Mouse (Mus musculus) embryonic facial prominence, embryonic 11.5 days (tissue): ENCODE measurements at regions not wholly inside any gene's neighbourhood (a gene's known extent, or its start where the extent isn't known, plus 50 kb on each side); places are given as distances from the start of the nearest gene placed in this dataset.

Experiments used
- ATAC-seq: fragments of 200-750 bp; cut with Nextera tagmentation; replicated peaks from 2 replicates; pipeline ENCODE4 v1.8.0; 2017; ENCODE audit warnings: low read depth; ENCODE audit not compliant: insufficient number of reproducible peaks, low FRiP score, low TSS enrichment
- DNase-seq: peaks from one replicate; pipeline ENCODE4 v3.0.0-alpha.2; 2015; ENCODE audit warnings: low spot score
- H3K27ac ChIP-seq: fragments of 300-500 bp; sonication (generic); replicated peaks from 2 replicates; pipeline ENCODE4 v1.5.1; 2014; ENCODE audit warnings: mild to moderate bottlenecking, low read depth, low read length, control low read depth
- H3K27me3 ChIP-seq: fragments of 300-500 bp; sonication (generic); 2 replicates; pipeline ENCODE4 v1.6.1; 2014; ENCODE audit warnings: mild to moderate bottlenecking, low read length, moderate library complexity, mixed read lengths; ENCODE audit not compliant: control insufficient read depth, insufficient read depth
- H3K36me3 ChIP-seq: fragments of 300-500 bp; sonication (generic); replicated peaks from 2 replicates; pipeline ENCODE4 v1.6.1; 2014; ENCODE audit warnings: low read depth, mild to moderate bottlenecking, low read length, moderate library complexity, mixed read lengths; ENCODE audit not compliant: control insufficient read depth, insufficient read depth
- H3K4me1 ChIP-seq: fragments of 300-500 bp; sonication (generic); 2 replicates; pipeline ENCODE4 v1.6.1; 2014; ENCODE audit warnings: low read length, mixed read lengths; ENCODE audit not compliant: control insufficient read depth, insufficient read depth
- H3K4me2 ChIP-seq: fragments of 300-500 bp; sonication (generic); 2 replicates; pipeline ENCODE4 v1.6.1; 2014; ENCODE audit warnings: low read depth, mild to moderate bottlenecking, control low read depth, low read length, moderate library complexity
- H3K4me3 ChIP-seq: fragments of 300-500 bp; sonication (generic); 2 replicates; pipeline ENCODE4 v1.5.1; 2014; ENCODE audit warnings: low read depth, low read length, control low read depth
- H3K9ac ChIP-seq: fragments of 300-500 bp; sonication (generic); replicated peaks from 2 replicates; pipeline ENCODE4 v1.6.1; 2014; ENCODE audit warnings: mild to moderate bottlenecking, control low read depth, low read length
- H3K9me3 ChIP-seq: fragments of 300-500 bp; sonication (generic); replicated peaks from 2 replicates; pipeline ENCODE4 v1.6.1; 2016; ENCODE audit warnings: mild to moderate bottlenecking, low read length, inconsistent platforms, mixed read lengths; ENCODE audit not compliant: control insufficient read depth
- WGBS: fragments of 180-500 bp; shearing (Covaris S2); extraction: QIAGEN DNeasy Blood & Tissue Kit; methylation state at CpG from one replicate; pipeline ENCODE4 v1.1.7; 2014; 5-methylcytosine and 5-hydroxymethylcytosine counted together

DNA sequence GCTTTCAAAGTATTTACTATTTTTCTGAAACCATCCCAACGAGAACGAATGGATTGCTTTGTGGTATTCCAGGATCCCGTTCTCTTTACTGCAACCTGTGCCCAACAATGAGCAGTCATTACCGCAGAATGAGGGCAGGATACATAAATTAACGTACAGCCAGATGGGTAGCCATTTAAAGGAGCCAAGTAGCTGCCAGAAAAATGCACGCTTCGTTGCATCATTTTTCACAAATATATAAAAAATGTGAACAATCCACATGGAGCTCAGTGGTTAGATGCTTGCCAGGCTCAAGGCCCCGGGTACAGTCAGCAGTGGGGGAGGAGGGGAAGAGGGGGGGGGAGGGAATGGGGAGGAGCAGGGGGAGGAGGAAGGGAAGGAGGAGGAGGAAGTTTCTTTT, 217.1 kb upstream of the Tgfbr2 start:
- 80% methylated on average over 8 of the region's 8 CpGs for WGBS
- H3K9me3 ChIP-seq, result no peaks in the 10 kb centered on the region
- no peaks in the 10 kb centered on the region for H3K36me3 ChIP-seq
- no peak overlapping the region for H3K9ac ChIP-seq
- no peak overlapping the region for H3K4me2 ChIP-seq
- H3K27me3 ChIP-seq, result no peaks in the 10 kb centered on the region
- H3K4me3 ChIP-seq, result no peak overlapping the region
- no peaks in the 10 kb centered on the region for H3K4me1 ChIP-seq
- no peak overlapping the region for H3K27ac ChIP-seq
- no peak for ATAC-seq
- no peak for DNase-seq

DNA sequence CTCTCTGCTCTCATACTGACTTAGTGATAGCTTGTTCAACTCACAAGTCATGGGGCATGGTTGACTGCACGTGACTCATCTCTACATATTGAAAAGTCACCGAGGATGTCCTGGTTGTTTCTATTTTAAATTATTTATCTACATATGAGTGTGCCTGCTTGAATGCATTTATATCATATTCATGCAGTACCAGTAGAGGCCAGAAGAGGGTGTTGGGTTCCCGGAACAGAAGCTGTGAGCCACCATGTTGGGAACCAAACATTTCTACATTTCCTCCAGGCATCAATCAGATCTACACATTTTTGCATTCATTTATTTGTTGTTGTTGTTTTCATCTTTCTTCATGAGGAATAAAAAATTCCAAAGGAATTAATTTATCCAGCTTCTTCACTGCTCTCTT, 214.6 kb upstream of the Tgfbr2 start:
- no peak for DNase-seq
- no peak overlapping the region for H3K9ac ChIP-seq
- H3K27me3 ChIP-seq, result no peaks in the 10 kb centered on the region
- H3K36me3 ChIP-seq, result no peaks in the 10 kb centered on the region
- WGBS, result 80% methylated on average over 3 of the region's 3 CpGs
- no peak overlapping the region for H3K27ac ChIP-seq
- H3K4me2 ChIP-seq, result no peak overlapping the region
- H3K4me1 ChIP-seq, result no peaks in the 10 kb centered on the region
- no peak for ATAC-seq
- H3K9me3 ChIP-seq, result no peaks in the 10 kb centered on the region
- no peak overlapping the region for H3K4me3 ChIP-seq

DNA sequence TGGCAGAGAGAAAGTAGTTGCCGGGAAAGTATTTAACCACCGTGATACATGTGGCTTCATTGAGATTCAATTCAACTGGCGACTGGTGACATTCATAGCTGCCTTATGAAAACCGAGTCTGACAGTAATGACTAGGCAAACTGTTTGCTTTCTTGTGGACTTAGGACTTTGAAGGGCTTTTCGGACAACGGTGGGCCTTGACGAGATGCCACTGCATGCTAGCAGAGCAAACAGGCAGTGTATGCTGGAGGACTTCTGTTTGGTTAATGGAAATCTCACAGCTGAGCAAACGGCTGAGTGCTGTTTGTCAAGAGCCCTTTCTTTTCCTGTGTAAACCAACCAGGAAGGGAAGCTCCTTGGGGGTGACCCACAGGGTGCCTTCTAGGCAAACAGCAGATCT, 213.7 kb upstream of the Tgfbr2 start:
- Histone ChIP-seq H3K27ac (no peak overlapping the region), H3K9me3 (no peaks in the 10 kb centered on the region), H3K27me3 (no peaks in the 10 kb centered on the region), H3K36me3 (no peaks in the 10 kb centered on the region), H3K4me1 (no peaks in the 10 kb centered on the region), H3K4me3 (no peak overlapping the region), H3K9ac (no peak overlapping the region), H3K4me2 (no peak overlapping the region)
- WGBS, result 53% methylated on average over 8 of the region's 8 CpGs
- DNase-seq (no peak), ATAC-seq (no peak)

DNA sequence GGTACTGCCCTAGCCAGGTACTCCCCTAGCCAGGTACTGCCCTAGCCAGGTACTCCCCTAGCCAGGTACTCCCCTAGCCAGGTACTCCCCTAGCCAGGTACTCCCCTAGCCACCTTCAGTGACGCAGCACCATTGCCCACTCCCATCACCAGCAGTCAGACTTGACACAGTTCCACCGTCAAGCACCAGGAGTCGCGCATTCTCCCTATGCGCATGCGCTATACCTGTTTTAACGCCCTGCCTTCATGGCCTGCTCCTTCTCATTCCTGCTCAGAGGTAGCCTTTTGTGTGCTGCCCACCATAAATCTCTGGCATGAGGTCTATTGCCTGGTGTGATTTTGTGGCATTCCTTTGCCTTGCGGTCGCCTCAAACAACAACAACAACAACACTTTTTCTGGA, 212.9 kb upstream of the Tgfbr2 start:
- H3K27ac ChIP-seq, result no peak overlapping the region
- no peaks in the 10 kb centered on the region for H3K36me3 ChIP-seq
- H3K9ac ChIP-seq, result no peak overlapping the region
- DNase-seq (no peak), ATAC-seq (no peak)
- no peaks in the 10 kb centered on the region for H3K9me3 ChIP-seq
- H3K27me3 ChIP-seq, result no peaks in the 10 kb centered on the region
- no peaks in the 10 kb centered on the region for H3K4me1 ChIP-seq
- no peak overlapping the region for H3K4me3 ChIP-seq
- no peak overlapping the region for H3K4me2 ChIP-seq
- WGBS, result 93% methylated on average over 9 of the region's 9 CpGs

DNA sequence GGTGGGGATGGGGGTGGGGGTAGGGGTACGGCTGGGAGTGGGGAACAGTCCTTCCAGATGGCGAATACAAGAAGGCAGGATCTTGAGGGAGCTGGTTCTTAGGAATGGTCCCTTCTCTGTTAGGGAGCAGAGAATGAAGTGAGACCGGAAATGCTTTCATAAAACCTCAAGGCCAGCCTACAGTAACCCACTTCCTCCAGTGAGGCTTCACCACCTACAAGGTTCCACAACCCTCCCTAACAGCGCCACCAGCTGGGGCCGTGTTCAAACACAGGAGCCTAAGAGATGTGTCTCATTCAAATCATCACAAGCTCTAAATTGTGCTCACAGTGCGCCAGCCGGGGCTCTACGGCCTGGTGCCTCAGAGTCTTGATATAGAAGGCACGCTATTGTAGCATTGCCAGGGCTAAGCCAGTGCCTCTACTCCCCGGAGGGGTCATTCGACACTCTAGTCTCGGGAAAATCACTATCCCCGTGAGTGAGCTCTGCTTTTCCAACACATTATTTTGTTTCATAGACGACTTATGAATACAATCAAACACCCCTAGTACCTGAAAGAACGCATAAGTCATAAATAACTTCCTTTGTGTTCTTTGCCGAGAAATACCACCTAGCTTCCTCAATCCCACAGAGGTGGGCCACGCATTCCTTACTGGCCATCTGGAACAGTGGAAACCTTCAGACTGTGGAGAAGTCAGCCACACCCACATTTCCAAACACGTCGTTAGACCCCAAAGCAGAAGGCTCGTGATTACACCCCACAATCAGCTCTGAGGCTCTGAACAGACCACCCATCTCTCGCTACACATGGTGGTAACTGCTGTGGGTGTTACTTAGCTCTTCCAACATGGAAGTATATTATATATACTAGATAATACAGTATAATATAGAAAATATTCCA, 209.3 kb upstream of the Tgfbr2 start:
- WGBS, result 54% methylated on average over 21 of the region's 21 CpGs
- Histone ChIP-seq H3K27me3 (no peaks in the 10 kb centered on the region), H3K27ac (peak overlapping the region; percentile 73), H3K4me2 (peak overlapping the region; percentile 42; the same call in 1 of the 2 replicates), H3K9me3 (no peaks in the 10 kb centered on the region), H3K4me1 (no peaks in the 10 kb centered on the region), H3K4me3 (no peak overlapping the region), H3K9ac (peak overlapping the region; percentile 46; the same call in 1 of the 2 replicates), H3K36me3 (no peaks in the 10 kb centered on the region)
- peak; percentile 69 for ATAC-seq
- DNase-seq, result peak; percentile 68

DNA sequence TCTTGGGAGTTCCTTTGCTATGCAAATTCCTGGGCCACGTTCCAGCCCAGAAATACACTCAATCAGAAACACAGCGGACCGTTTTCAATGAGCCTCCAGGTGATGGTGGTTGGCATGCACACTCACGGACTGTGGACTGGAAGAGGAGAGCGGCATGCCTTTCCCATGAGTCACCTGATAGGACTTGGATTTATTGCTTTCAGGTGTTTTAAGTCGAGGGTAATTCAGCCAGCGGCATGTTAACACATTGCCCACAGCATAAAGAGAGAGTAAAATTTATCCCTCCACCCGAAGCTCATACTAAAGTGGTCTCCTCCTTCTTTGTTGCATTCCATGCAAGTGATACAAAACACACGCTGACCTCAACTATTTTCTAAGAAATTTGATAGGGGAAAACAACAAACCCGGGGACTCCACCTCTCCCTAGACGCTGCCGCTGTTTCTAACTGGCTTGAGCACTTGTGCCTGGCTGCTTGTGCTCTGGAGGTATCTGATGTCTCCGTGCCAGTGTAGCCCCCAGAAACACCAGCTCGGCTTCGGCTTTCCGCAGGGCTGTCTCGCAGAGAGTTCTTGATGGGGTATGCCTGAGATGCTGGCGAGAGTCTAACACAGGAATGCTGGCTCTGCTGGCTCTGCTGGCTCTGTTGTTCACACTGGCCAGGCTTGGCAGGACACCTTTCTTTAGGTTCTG, 208.4 kb upstream of the Tgfbr2 start:
- 20% methylated on average over 18 of the region's 18 CpGs for WGBS
- Histone ChIP-seq H3K27me3 (no peaks in the 10 kb centered on the region), H3K27ac (peak overlapping the region; percentile 73), H3K4me1 (no peaks in the 10 kb centered on the region), H3K36me3 (no peaks in the 10 kb centered on the region), H3K9ac (peak overlapping the region; percentile 46), H3K4me3 (no peak overlapping the region), H3K9me3 (no peaks in the 10 kb centered on the region), H3K4me2 (peak overlapping the region; percentile 42)
- peak; percentile 71 for DNase-seq
- ATAC-seq, result peak; percentile 37; the same call in 1 of the 2 replicates

DNA sequence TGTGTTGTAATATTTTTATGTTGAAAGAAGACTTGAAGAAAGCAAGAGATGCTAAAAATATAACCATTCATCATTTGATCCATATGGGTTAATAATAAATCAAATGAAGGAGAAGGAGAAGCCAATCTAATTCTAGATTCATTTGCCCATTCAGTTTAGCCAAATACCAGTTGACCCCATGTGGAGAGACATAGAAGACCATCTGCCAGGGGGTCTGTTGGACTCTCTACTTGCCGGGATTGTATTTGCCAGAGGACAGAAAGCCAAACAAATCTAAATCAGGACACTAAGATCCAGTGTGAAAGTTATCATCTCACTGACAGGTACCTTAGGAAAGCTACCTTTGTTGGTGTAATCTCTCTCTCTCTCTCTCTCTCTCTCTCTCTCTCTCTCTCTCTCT, 202.5 kb upstream of the Tgfbr2 start:
- H3K27me3 ChIP-seq, result no peaks in the 10 kb centered on the region
- H3K4me2 ChIP-seq, result no peak overlapping the region
- no peaks in the 10 kb centered on the region for H3K36me3 ChIP-seq
- no peak overlapping the region for H3K4me3 ChIP-seq
- no peak for DNase-seq
- H3K27ac ChIP-seq, result no peak overlapping the region
- no peak for ATAC-seq
- no peaks in the 10 kb centered on the region for H3K4me1 ChIP-seq
- no peak overlapping the region for H3K9ac ChIP-seq
- no peaks in the 10 kb centered on the region for H3K9me3 ChIP-seq
- 70% methylated on average over 1 of the region's 1 CpGs for WGBS
